Mouse (Mus musculus) kidney, postnatal 0 days (tissue): ENCODE results near the gene Abhd12. TPM values are rescaled to one million over a fixed set of nuclear protein-coding genes. Genes with fewer than 3 reads are reported as not detected.

ENCODE experiments used
- ATAC-seq: fragments of 200-750 bp; cut with Nextera tagmentation; replicated peaks from 2 replicates; pipeline ENCODE4 v1.8.0; 2017; ENCODE audit warnings: low read depth, moderate number of reproducible peaks, moderate TSS enrichment, moderate library complexity; ENCODE audit not compliant: low FRiP score
- DNase-seq: peaks from one replicate; pipeline ENCODE4 v3.0.0-alpha.2; 2016; ENCODE audit warnings: low spot score
- H3K27ac ChIP-seq: fragments of 300-500 bp; sonication (generic); 2 replicates; pipeline ENCODE4 v1.5.1; 2014; ENCODE audit warnings: mild to moderate bottlenecking
- H3K27me3 ChIP-seq: fragments of 300-500 bp; sonication (generic); 2 replicates; pipeline ENCODE4 v1.6.1; 2014; ENCODE audit warnings: low read length, mixed read lengths; ENCODE audit not compliant: insufficient read depth
- H3K36me3 ChIP-seq: fragments of 300-500 bp; sonication (generic); 2 replicates; pipeline ENCODE4 v1.6.1; 2014; ENCODE audit warnings: low read length, mixed read lengths; ENCODE audit not compliant: insufficient read depth
- H3K4me1 ChIP-seq: fragments of 300-500 bp; sonication (generic); replicated peaks from 2 replicates; pipeline ENCODE4 v1.6.1; 2014; ENCODE audit warnings: antibody characterized with exemption, low read length, mixed read lengths; ENCODE audit not compliant: insufficient read depth
- H3K4me2 ChIP-seq: fragments of 300-500 bp; sonication (generic); 2 replicates; pipeline ENCODE4 v1.6.1; 2014; ENCODE audit warnings: mild to moderate bottlenecking, low read length, moderate library complexity, mixed read lengths
- H3K4me3 ChIP-seq: fragments of 300-500 bp; sonication (generic); replicated peaks from 2 replicates; pipeline ENCODE4 v1.5.1; 2014; ENCODE audit warnings: low read depth, low read length
- H3K9ac ChIP-seq: fragments of 300-500 bp; sonication (generic); 2 replicates; pipeline ENCODE4 v1.6.1; 2014; ENCODE audit warnings: low read depth, low read length
- H3K9me3 ChIP-seq: fragments of 300-500 bp; sonication (generic); replicated peaks from 2 replicates; pipeline ENCODE4 v1.6.1; 2016; ENCODE audit warnings: low read length, inconsistent platforms, mixed read lengths
- CTCF ChIP-seq: IDR thresholded peaks from 2 replicates; pipeline ENCODE4 v1.5.1; 2016; ENCODE audit warnings: antibody characterized with exemption, low read depth, mild to moderate bottlenecking, moderate library complexity
- WGBS: fragments of 180-500 bp; shearing (Covaris S2); extraction: QIAGEN DNeasy Blood & Tissue Kit; methylation state at CpG from one replicate; pipeline ENCODE4 v1.1.7; 2014; 5-methylcytosine and 5-hydroxymethylcytosine counted together
- polyA plus RNA-seq: library from polyadenylated mRNA; unstranded; fragments of >200 nt; fragmentation: Nextera tagmentation; extraction: Ambion mirVana; gene quantifications from 2 replicates; pipeline ENCODE4 v1.2.1, GENCODE M21; 2015

Abhd12 gene
- polyA plus RNA-seq, 1 experiment from 2014 or later, result 71.3 TPM

DNA sequence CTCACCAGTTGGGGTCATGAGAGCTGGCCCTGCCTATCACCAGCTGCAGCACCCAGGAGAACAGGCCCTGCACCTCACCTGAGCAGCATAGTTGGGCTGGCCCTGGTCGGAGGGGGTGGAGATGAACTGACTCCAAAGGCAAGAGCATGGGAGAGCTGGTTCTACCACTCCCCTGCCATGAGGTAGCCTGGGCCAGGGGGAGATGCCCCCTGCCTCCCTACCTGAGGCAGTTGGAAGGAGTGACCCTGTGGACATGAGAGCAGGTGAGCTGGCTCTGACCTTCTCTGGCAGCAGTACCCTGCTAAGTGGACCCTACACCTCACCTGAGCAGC lies 19.8 kb downstream of the Abhd12 start:
- WGBS, result 89% methylated on average over 1 of the region's 1 CpGs
- peak; percentile 25; the same call in 1 of the 2 replicates for ATAC-seq
- Histone ChIP-seq H3K9me3 (no peaks in the 10 kb centered on the region), H3K4me3 (no peak overlapping the region), H3K36me3 (no peaks in the 10 kb centered on the region), H3K9ac (no peak overlapping the region), H3K27ac (no peak overlapping the region), H3K27me3 (no peaks in the 10 kb centered on the region), H3K4me2 (no peak overlapping the region), H3K4me1 (no peaks in the 10 kb centered on the region)
- DNase-seq, result no peak
- no peak for TF ChIP-seq CTCF

DNA sequence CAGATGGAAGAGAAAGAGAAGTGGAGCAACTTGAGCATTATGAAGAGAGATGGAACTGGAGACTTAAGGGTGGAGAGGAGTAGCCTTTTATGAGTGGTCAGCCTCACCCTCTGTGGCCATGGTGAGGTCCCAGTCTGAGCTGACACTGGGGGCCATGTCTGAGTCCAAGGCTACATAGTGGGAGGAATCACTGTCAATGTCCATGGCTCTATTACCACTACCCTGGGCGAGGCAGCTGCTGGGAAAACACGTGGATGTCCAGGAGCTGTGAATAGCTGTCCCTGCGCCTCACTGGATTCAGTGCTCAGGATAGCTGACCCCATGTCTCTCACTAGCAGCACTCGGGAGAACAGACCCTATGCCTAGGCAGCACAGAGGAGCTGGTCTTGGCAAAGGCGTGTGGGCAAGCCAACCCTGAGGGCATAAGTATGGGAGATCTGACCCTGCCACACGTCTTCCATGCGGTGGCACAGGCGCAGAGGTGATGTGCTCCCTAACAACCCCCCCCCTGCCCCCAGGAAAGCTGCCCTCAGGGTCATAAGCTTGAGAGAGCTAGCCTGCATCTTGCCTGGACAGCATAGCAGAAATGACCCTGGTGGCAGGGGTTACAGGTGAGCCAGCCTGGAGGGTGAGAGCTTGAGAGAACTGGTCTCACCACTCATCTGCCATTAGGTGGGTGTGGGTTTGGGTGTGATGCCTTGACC lies 20.3 kb downstream of the Abhd12 start:
- Histone ChIP-seq H3K27me3 (no peaks in the 10 kb centered on the region), H3K9me3 (no peaks in the 10 kb centered on the region), H3K9ac (no peak overlapping the region), H3K4me2 (no peak overlapping the region), H3K27ac (no peak overlapping the region), H3K4me1 (no peaks in the 10 kb centered on the region), H3K36me3 (no peaks in the 10 kb centered on the region), H3K4me3 (no peak overlapping the region)
- no peak for ATAC-seq
- no peak for DNase-seq
- WGBS, result 93% methylated on average over 8 of the region's 8 CpGs
- TF ChIP-seq CTCF, result no peak

DNA sequence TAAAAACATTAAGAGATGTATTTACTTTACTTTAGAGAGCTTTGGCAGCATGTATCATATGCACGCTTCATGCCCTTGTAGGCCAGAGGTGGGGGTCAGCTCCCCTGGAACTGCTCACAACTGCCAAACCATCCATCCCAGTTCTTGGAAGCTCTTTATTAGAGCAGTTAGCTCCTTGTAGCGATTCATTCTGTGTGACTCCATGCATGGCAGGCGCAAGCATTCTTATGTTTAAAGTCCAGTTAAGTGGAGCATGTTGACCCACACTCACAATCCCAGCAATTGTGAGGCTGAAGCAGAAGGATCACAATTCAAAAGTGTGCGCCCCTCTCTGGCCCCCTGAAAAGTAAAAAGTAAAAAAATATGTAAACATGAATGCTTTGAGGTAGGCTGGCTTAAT lies 27.0 kb downstream of the Abhd12 start:
- no peaks in the 10 kb centered on the region for H3K9me3 ChIP-seq
- no peaks in the 10 kb centered on the region for H3K4me1 ChIP-seq
- H3K27ac ChIP-seq, result no peak overlapping the region
- no peak overlapping the region for H3K9ac ChIP-seq
- no peak overlapping the region for H3K4me2 ChIP-seq
- WGBS, result 65% methylated on average over 4 of the region's 4 CpGs
- DNase-seq, result peak; percentile 14
- no peak for TF ChIP-seq CTCF
- H3K36me3 ChIP-seq, result no peaks in the 10 kb centered on the region
- no peak overlapping the region for H3K4me3 ChIP-seq
- no peak for ATAC-seq
- no peaks in the 10 kb centered on the region for H3K27me3 ChIP-seq

DNA sequence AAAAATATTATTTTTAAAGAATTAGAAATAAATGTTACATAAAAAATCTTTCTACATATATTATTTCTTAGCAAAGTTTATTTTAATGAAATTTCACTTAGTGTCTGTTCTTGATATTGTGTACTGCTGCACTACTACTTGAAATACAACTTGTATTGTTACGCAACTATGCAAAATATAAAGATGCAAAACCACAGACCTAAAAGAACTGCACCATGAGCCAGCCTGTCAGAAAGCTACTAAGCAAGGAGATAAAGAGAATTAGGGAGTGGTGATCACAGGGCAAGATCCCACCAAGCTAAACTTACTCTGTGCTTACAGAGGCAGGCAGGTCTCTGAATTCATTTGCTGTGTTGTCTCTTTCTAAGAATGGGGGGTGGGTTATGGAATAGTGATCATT lies 29.3 kb downstream of the Abhd12 start:
- H3K27ac ChIP-seq, result no peak overlapping the region
- H3K9ac ChIP-seq, result no peak overlapping the region
- H3K27me3 ChIP-seq, result no peaks in the 10 kb centered on the region
- H3K4me3 ChIP-seq, result no peak overlapping the region
- H3K36me3 ChIP-seq, result no peaks in the 10 kb centered on the region
- no peaks in the 10 kb centered on the region for H3K4me1 ChIP-seq
- TF ChIP-seq CTCF, result no peak
- ATAC-seq (no peak), DNase-seq (no peak)
- no peaks in the 10 kb centered on the region for H3K9me3 ChIP-seq
- H3K4me2 ChIP-seq, result no peak overlapping the region
- 98% methylated on average over 1 of the region's 1 CpGs for WGBS

DNA sequence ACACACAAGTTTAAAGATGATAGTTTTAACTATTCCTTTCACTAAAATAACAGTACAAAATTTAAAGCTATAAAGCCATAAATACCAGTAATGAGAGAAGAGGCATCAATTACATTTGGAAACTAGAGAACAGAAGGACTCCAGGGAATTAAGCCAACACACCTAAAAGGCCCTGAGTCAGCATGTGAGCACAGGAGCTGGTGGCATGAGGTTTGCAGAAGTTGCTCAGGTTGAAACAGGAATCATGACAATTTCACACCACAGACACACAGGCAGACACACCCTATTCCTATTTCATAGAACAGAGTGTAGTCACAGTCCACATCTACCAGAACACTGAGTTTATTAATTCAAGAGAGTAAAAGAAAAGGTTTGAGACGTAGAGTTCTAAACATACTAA lies 30.0 kb downstream of the Abhd12 start:
- Histone ChIP-seq H3K9me3 (no peaks in the 10 kb centered on the region), H3K9ac (no peak overlapping the region), H3K27ac (no peak overlapping the region), H3K27me3 (no peaks in the 10 kb centered on the region), H3K36me3 (no peaks in the 10 kb centered on the region), H3K4me3 (no peak overlapping the region), H3K4me1 (no peaks in the 10 kb centered on the region), H3K4me2 (no peak overlapping the region)
- no peak for ATAC-seq
- TF ChIP-seq CTCF, result no peak
- DNase-seq, result no peak
- 85% methylated on average over 1 of the region's 1 CpGs for WGBS

DNA sequence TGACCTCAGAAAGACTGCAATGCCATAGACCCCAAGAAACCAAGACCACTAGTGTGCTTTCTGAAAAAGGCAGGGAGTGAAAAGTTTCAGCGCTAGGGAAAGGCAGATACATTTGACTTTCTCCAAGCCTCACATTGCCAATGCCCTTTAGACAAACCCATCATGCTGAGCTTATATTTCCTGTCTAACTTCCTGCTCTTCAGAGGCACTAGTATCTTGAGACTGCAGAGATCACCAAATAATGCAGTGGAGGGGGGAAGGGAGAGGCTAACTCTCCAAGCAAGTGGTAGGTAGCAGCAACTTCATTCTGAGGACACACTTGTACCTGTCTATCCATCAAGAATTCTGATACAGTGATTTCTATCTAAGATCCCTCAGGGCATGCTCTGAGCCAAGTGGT lies 35.1 kb downstream of the Abhd12 start:
- Histone ChIP-seq H3K4me1 (no peaks in the 10 kb centered on the region), H3K27me3 (no peaks in the 10 kb centered on the region), H3K27ac (no peak overlapping the region), H3K36me3 (no peaks in the 10 kb centered on the region), H3K9me3 (no peaks in the 10 kb centered on the region), H3K9ac (no peak overlapping the region), H3K4me3 (no peak overlapping the region), H3K4me2 (no peak overlapping the region)
- ATAC-seq (no peak), DNase-seq (peak; percentile 14)
- TF ChIP-seq CTCF, result no peak
- 83% methylated on average over 1 of the region's 1 CpGs for WGBS

DNA sequence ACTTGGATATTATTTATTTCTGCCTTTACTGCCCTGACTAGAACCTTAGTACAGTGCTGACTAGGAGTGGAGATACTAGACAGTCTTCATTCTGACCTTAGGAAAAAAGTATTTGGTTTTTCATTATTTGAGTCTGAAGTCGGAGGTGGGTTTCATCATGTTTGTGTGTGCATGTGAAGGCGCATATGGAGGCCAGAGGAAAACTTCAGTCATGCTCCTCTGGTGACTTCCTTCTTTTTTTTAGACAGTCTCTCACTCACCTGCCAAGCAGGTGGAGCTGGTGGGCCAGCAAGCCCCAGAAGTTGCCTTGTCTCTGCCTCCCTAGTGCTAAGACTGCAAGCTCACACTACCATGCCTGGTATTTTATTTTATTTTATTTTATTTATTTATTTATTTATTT lies 37.5 kb downstream of the Abhd12 start:
- Histone ChIP-seq H3K4me2 (no peak overlapping the region), H3K4me3 (no peak overlapping the region), H3K27me3 (no peaks in the 10 kb centered on the region), H3K9me3 (no peaks in the 10 kb centered on the region), H3K27ac (no peak overlapping the region), H3K9ac (no peak overlapping the region), H3K36me3 (no peaks in the 10 kb centered on the region), H3K4me1 (no peaks in the 10 kb centered on the region)
- no peak for TF ChIP-seq CTCF
- DNase-seq (no peak), ATAC-seq (no peak)
- 94% methylated on average over 2 of the region's 2 CpGs for WGBS
